Mouse (Mus musculus) CD8-positive naive resting alpha-beta T cell, adult 2 months (primary cell): ENCODE data around the gene Polr2f.

Source experiments
- DNase-seq, 2 experiments: peaks; one replicate each; pipeline ENCODE4 v3.0.0; 2022; ENCODE audit warnings: low read depth in 2 of 2, low spot score in 2 of 2

Polr2f gene

GRCm38 (mm10) chr15:79140866-79141565 lies at the start of gene Polr2f, which contains the start of gene 1700088E04Rik:
Gene Polr2f, plus strand, starts transcription at chr15:79141009.
Gene 1700088E04Rik, minus strand, starts transcription at chr15:79141253.
- DNase-seq = peak; percentile 89 to 92

- DNase-seq = no peak
Measured at GRCm38 (mm10) chr15:79092284-79092683, 48.5 kb upstream of the Polr2f start.

GRCm38 (mm10) chr15:79093083-79093839 lies 47.5 kb upstream of the Polr2f start:
- DNase-seq = no peak

GRCm38 (mm10) chr15:79095483-79095882 lies 45.3 kb upstream of the Polr2f start:
- no peak for DNase-seq

GRCm38 (mm10) chr15:79096556-79096955 lies 44.3 kb upstream of the Polr2f start:
- no peak for DNase-seq

GRCm38 (mm10) chr15:79097135-79097534 lies 43.7 kb upstream of the Polr2f start:
- DNase-seq = no peak

- no peak for DNase-seq
Measured at GRCm38 (mm10) chr15:79097611-79098025, 43.2 kb upstream of the Polr2f start.

- DNase-seq = no peak
Measured at GRCm38 (mm10) chr15:79098220-79098619, 42.6 kb upstream of the Polr2f start.

- no peak for DNase-seq
Measured at GRCm38 (mm10) chr15:79098868-79099267, 41.9 kb upstream of the Polr2f start.

- DNase-seq = no peak
Measured at GRCm38 (mm10) chr15:79099456-79099855, 41.4 kb upstream of the Polr2f start.

- no peak for DNase-seq
Measured at GRCm38 (mm10) chr15:79100391-79100790, 40.4 kb upstream of the Polr2f start.

GRCm38 (mm10) chr15:79101531-79101930 lies 39.3 kb upstream of the Polr2f start:
- no peak for DNase-seq

GRCm38 (mm10) chr15:79103264-79103663 lies 37.5 kb upstream of the Polr2f start:
- DNase-seq = no peak

GRCm38 (mm10) chr15:79105804-79106203 lies 35.0 kb upstream of the Polr2f start:
- no peak for DNase-seq

- DNase-seq = no peak
Measured at GRCm38 (mm10) chr15:79107966-79108365, 32.8 kb upstream of the Polr2f start.

GRCm38 (mm10) chr15:79108421-79109320 lies 32.1 kb upstream of the Polr2f start, which contains the start of gene Micall1:
Gene Micall1, plus strand, starts transcription at chr15:79108898.
- DNase-seq = peak; percentile 18 to 41

- peak in 1 of 2 experiments; percentile 40 for DNase-seq
Measured at GRCm38 (mm10) chr15:79109321-79109934, 31.4 kb upstream of the Polr2f start.

- no peak for DNase-seq
Measured at GRCm38 (mm10) chr15:79110031-79110430, 30.8 kb upstream of the Polr2f start.

- no peak for DNase-seq
Measured at GRCm38 (mm10) chr15:79110528-79110927, 30.3 kb upstream of the Polr2f start.

GRCm38 (mm10) chr15:79111774-79112173 lies 29.0 kb upstream of the Polr2f start:
- no peak for DNase-seq

GRCm38 (mm10) chr15:79115276-79115675 lies 25.5 kb upstream of the Polr2f start:
- no peak for DNase-seq
